Mouse (Mus musculus): ENCODE measurements at regions not wholly inside any gene's neighbourhood (a gene's known extent, or its start where the extent isn't known, plus 50 kb on each side); places are given as distances from the start of the nearest gene placed in this dataset.

DNA sequence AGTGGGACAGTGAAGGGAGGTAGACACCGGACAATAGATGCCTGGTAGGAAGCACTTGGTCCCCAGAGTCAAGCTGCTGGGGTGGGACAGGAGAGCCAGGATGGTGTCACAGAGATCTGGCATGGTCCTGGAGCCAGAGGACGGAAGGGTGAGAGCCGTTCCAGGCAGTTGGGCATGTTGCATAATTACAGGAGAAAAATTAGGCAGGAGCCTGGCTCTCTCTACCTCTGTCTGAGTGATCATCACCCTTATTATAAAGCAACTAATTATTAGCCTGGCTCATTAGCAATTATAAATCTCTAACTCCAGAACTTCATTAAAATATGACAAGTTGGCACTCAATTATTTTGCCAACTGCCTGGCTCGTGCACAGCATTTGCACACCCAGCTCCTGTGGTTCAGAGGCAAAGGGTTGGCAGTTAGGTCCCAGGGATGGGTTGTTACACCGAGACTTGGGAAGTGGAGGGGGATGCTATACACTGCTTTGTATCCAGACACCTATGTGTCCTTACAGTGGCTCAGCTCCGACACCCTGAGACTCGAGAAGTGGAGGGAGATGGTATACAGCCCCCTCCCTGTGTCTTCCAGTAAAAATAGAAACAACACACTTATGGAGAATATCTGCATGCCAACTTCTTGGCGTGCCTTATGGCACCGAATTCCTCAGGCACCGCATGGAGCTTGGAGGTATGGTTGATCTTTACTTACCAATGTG lies 203.7 kb upstream of the Sdk2 start:
- no peak for DNase-seq (ENCODE audit: low spot score in 2 of 2)

- DNase-seq (ENCODE audit: low spot score in 2 of 2): no peak
Observed at GRCm38 (mm10) chr11:114261959-114262358, 195.1 kb upstream of the Sdk2 start.

- peak in 1 of 2 experiments; percentile 24 for DNase-seq (ENCODE audit: low spot score in 2 of 2)
Observed at GRCm38 (mm10) chr11:114258218-114258617, 191.4 kb upstream of the Sdk2 start.

- no peak for DNase-seq (ENCODE audit: low spot score in 2 of 2)
Observed at GRCm38 (mm10) chr11:114257756-114258155, 190.9 kb upstream of the Sdk2 start.

DNA sequence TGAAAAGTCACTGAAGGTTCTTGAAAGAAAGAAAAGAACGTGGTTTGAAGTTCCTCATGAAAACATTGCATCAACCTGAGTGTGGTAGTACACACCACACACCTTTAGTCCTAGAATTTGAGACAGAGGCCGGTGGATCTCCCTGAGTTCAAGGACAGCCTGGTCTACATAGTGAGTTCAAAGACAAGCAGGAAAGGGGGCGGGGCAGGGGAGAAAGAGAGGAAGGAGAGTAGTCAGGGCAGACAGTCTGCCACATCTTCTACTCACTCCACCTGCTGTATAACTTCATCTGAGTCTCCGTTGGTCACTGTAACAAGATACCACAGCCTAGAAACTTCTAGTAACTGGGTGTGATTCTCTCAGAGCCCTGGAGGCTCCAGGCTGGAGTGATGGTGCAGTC lies 190.2 kb upstream of the Sdk2 start:
- no peak for DNase-seq (ENCODE audit: low spot score in 2 of 2)

DNA sequence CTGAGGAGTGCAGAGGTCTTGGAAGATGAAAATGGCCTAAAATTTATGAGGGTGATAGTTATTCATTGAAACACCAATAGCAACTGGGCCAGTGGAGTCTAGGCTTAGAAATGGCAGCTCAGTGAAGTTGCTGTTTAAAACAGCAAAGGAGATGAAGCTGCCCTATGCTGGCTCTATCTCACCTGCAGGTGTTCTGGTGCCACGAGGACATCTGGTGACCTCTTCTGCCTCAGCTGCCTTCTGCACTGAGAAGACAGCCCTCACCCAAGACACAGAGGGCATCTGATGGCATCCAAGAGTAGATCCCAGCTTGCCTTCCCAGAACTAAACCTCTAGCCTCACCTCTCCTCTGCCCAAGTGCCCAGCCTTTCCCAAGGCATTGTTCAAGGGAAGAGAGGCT lies 187.5 kb upstream of the Sdk2 start:
- no peak for DNase-seq (ENCODE audit: low spot score in 2 of 2)

DNA sequence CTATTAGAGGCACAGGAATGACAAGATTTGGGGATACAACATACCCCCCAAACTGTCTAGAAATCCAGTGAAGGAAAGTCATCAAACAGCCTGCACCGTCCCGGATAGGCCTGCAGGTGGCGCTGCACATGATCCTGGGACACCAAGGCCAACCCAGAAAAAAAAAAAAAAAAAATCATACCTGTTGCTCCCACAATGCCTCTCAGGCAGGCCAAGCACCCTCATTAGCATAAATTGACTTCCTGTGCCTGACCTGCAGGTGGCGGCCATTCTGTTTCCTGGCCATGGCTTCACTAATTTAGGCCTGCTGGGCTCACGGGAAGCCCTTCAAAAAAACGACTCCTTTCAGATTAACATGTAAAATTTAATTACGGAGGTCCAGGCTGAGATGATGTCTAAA lies 184.8 kb upstream of the Sdk2 start:
- DNase-seq (ENCODE audit: low spot score in 2 of 2): no peak

DNA sequence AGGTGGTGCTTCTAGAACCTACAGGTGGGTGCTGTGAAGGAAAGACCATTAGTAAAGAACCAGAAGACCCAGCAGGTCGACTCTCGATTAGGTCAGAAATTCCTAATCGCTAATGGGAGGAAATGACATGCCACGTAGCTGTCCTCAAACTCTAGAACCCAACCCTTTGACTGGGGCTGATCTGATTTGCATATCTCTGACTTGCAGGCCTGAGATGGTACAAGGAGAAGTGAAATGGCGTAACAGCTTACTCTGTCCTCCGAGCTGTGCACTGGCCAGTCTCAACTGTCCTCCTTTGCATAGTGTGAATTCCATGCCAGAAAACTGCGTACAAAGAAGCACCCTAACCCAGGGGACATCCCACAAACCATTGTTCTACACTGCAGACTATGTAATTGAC lies 182.4 kb upstream of the Sdk2 start:
- DNase-seq (ENCODE audit: low spot score in 2 of 2): no peak

GRCm38 (mm10) chr11:114248261-114248898 lies 181.5 kb upstream of the Sdk2 start:
- DNase-seq (ENCODE audit: low spot score in 2 of 2): no peak

DNA sequence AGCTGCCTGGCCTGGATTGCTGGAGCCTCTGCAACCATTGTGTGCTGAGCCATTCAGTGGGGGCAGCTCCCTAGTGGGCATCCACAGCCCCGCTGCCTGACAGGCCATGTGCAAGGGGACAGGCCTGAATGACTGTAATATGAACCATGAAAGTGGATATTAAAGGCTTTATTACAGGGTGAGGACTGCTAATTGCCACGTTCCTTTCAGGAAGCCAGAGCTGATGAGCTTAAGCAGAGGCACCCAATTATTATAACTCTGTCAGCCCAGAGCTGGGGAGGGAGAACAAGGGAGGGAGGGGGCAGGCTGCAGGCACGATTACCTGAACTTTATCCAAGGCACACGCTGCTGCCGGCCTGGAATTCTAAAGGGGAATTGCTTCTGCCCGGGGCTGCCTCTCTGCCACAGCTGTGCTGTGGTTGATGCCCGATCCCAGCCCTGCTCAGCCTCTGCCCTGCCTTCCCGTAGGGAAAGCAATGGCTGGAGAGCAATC lies 172.5 kb upstream of the Sdk2 start:
- DNase-seq (ENCODE audit: low spot score in 2 of 2): no peak

DNA sequence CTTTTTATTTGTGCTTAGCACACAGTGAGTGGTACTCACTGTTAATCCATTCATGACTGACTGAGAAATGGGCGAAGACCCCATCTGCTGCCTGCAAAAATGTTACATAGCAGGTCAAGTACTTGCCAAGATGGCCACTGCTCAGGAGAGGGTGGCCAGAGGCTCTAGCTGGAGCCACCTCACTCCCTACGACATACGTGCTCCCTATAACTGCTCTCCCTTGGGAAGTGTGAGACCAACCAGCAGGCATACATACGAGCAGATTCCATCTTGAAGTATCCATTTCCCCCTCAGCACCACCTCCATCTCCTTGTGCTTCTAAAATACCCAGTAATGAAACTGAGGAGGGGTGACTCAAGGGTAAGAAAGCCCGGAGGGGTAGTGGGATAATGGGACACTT lies 172.0 kb upstream of the Sdk2 start:
- DNase-seq (ENCODE audit: low spot score in 2 of 2): no peak

GRCm38 (mm10) chr11:114238316-114238715 lies 171.5 kb upstream of the Sdk2 start:
- no peak for DNase-seq (ENCODE audit: low spot score in 2 of 2)

- DNase-seq (ENCODE audit: low spot score in 2 of 2): no peak
Observed at GRCm38 (mm10) chr11:114234542-114234910, 167.7 kb upstream of the Sdk2 start.

DNA sequence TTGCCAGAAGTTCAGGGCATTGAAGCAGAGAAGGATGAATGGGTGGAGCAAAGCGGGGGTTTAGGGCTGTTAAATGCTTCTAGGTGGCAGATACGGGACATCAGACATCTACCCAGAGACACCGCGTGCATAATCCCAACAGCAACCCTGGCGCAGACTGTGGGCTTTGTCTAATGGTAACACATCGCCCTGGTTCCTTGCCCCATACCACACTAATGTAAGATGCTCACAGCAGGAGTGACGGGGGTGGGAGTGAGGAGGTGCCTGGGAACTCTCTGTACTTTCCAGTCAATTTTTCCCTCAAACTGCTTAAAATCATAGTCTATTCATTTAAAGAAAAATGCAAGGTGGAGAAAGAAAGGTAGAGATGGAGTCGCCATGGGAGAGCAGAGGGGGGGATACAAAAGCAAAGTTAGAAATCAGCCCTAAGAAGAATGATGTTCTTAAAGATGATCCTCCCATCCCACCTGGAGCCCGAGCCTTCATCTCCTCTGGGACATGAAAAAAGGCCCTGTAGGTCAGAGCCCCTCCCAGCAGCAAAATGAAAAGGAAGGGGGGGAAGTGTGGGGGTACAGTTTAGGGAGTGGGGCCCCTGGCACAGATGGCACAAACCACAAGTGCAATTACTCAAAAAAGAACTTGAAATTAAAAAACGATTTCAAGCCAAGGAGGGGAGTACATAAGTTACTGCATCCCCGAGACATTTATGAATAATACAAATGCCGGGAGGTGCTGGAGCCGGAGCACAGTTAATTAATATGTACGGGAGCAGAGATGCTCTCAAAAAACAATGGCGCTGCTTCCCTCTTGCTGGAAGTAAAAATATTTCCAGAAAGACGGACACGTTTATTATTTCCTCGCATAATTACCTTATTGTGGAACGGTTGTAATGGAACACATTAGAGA lies 167.0 kb upstream of the Sdk2 start:
- DNase-seq (ENCODE audit: low spot score in 2 of 2): no peak

GRCm38 (mm10) chr11:114231841-114232240 lies 165.0 kb upstream of the Sdk2 start:
- no peak for DNase-seq (ENCODE audit: low spot score in 2 of 2)

DNA sequence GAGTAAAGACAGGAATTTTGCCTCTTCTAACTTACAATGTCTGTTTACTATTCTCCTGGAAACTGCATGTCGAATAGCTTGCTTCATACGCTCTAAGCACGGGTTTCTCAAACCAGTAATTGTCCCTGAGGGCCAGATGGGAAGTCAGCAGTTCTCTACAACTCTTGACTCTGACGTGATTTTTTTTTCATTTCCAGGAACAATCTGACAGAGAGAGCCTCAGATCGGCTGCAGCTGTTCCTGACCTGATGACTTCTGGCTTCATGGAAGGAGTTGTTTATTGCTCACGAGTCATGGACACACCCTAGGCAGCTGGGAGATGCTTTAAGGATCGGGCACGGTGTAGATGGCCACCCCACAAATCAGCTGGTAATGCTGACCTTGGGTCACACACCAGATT lies 162.9 kb upstream of the Sdk2 start:
- no peak for DNase-seq (ENCODE audit: low spot score in 2 of 2)

DNA sequence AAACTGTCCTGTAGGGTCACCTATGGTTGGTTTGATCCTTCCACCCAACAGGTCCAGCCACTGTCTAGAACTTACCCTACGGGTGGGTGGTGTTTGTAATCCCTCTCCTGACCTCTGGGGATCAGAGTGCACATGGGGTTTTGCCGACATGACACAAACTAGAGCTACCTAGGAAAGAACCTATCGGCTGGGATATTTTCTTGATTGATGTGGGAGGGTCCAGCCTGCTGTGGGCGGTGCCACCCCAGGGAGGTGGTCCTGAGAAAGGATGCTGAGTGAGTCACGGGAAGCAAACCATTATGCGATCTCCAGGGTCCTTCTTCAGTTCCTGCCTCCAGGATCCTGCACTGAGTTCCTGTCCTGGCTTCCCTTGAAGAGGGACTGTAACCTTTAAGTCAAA lies 162.3 kb upstream of the Sdk2 start:
- no peak for DNase-seq (ENCODE audit: low spot score in 2 of 2)

DNA sequence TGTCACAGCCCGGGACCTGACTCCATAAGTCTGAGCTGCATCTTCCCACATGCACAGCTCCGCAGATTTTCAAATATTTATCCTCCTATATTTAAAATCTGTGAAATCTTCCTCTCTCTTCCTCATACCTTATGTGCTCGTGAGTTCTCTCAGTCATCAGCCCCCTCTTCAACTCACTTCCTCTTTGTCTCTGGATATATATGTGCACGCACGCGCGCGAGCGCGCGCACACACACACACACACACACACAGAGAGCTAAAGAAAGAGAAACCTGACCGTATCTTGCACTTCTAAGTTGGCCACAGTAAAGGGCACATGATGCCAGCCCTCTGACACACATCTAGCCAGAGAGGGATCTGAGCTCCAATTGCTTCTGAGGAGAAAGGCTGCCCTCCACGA lies 159.7 kb upstream of the Sdk2 start:
- DNase-seq (ENCODE audit: low spot score in 2 of 2): no peak

- DNase-seq (ENCODE audit: low spot score in 2 of 2): no peak
Observed at GRCm38 (mm10) chr11:114224706-114225105, 157.9 kb upstream of the Sdk2 start.

- DNase-seq (ENCODE audit: low spot score in 2 of 2): no peak
Observed at GRCm38 (mm10) chr11:114223061-114223460, 156.2 kb upstream of the Sdk2 start.

DNA sequence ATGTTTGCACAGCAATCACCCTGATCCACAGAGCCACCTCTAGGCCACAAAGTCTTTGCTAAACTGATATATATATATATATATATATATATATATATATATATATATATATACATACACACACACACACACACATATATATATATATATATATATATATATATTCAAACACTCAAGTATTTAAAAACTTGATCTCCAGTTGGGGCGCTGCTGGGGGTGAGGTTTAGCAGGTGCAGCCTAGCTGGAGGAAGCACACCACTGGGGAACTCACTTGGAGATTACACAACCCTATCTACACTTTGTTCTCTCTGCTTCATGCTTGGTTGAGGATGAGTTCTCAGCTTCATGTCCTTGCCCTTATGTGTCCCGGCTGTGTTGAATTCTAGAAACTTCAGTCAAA lies 153.6 kb upstream of the Sdk2 start:
- DNase-seq (ENCODE audit: low spot score in 2 of 2): no peak

- no peak for DNase-seq (ENCODE audit: low spot score in 2 of 2)
Observed at GRCm38 (mm10) chr11:114218732-114219506, 152.1 kb upstream of the Sdk2 start.

All from right cerebral cortex, postnatal 36 days (tissue).